Mouse (Mus musculus): ENCODE results near the gene Ogfod1.

The Ogfod1 gene

DNA sequence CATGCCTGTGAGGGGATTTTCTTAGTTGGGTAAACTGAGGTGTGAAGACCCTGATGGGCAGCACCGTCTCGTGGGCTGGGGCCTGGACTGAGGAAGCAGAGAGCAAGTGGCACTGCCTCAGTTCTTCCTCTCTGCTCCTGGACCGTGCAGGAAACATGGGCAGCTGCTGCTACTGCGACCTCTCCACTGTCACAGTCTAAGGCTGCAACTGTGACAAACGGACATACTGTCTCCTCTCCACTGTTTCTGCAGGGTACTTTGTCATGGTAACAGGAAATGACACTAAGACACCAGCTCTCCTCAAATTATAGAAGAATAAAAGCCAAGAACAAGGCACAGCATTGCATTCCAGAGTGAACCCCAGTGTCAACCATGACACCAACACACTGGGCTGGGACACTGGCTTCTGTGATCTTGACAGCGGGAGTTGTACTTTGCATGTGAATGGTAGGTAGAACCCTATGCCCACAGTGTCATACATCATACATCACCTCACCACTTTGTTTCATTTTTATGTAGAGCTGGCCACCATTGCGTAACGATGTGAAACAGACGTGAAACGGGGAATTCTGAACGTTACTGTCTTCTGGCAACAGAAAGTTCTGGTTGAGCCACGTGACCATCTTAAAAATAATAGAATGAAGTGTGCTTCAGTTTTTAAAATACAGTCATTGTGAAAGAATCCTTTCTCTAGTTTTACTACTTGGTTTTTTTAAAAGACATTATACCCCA, 39.6 kb downstream of the Ogfod1 start:
- no peak for DNase-seq

DNA sequence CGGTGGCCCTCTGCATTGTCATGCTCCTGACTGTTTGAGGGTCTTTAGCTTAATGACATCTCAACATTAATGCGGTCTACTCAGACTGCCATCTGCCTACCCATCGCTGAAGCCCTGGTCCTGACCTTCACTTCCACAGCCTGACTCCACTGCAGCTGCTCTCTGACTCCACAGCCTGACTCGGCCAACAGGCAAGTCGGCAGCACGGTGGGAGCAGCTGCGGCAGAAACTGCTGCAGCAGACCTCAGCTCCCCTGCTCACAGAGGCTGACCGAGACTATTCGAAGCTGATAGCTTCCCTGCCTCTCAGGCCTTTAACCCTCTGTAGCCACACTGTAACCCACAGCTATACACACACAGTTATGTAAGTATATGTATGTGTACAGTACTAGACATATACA, 51.0 kb downstream of the Ogfod1 start:
- DNase-seq: no peak

DNA sequence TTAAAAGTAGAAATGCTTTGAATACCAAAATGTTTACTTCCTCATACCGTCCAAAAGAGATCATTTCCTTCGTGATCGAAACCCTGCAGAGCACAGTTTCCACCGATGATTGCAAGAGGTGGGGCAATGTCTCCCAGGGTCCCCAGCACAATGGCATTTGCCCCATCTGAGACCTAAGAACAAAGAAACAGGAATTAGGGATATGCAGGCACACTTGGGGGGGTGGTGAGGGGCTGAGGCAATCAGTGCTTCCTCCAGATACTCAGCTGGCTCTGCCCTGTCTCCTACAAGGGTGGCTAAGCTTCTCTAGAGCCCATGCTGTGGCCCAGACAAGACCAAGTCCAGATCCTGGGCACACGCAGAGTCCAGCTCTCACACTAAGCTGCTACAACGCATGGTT, 52.7 kb downstream of the Ogfod1 start:
- DNase-seq: no peak

DNA sequence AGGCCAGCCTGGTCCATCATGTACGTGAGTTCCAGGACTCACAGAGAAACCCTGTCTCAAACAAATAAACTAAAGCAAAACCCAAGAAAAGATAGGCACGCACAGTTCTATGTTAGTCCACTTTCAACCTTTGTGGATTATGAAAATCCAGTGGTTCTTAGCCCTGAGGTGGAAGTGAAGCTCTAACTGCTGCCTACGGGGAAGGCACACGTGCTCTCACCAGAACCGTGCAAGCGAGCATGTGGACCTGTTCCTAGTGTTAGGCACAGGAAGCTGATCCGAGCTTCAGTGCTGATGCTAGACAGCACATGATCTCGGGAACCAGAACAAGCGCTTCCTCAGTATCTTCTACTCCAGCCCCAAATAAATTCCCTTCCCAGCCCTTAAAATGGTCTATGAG, 55.9 kb downstream of the Ogfod1 start:
- no peak for DNase-seq

DNA sequence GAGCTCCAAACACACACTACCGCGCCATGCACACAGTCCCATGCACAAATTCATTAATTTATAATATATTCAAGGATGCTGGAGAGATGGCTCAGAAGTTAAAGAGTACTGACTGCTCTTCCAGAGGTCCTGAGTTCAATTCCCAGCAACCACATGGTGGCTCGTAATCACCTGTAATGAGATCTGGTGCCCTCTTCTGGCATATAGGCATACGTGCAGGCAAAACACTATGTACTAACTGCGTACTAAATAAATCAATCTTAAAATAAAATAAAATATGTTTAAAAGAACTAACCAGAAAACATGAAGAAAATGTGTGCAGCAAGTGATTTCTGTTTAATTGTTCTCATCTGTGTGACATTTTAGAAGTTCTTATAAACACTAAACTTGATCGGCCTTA, 57.3 kb downstream of the Ogfod1 start:
- no peak for DNase-seq

DNA sequence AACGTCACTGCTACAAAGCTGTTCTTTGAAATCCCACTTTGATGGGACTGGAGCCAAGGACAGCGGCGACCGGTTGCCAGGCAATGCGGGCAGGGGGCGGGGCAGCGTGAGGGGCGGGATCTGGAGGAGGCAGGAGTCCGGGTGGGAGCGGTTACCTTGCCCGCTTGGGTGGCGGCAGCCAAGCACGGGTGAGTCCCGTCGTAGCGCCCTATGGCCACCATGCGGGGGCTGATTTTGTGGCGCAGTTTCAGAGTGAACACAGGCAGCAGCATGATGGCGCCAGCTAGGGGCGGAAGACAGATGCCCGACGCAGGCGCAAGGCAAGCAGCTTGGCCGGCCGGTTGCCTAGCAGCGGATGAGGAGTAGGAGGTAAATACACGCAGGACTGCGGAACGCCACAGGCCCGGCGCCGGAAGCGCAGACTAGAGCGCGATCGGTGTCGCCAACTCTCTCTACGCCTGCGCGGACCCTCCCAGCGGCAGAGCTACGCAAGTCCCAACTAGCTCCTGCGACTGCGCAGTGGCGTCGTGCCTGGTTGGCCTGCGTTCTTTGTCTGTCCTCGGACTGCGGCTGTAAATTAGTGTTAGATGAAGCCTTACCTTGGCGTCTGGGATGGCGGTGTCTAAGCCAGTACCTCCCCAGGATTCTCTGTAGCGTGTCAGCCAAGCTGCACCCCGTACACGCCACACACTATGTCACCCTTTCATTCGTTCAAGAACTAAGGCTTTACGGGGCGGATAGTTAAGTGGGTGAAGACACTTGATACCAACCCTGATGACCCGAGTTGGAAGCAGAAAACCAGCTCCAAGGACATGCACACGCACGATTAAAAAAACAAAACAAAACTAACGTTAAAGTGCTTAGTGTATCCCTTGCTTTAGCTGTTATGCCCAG, 61.3 kb downstream of the Ogfod1 start, which contains the start of gene Bbs2:
Bbs2 (minus strand) TSS at position 848 of the 894 bp plus-strand sequence.
- peak; percentile 99 for DNase-seq

DNA sequence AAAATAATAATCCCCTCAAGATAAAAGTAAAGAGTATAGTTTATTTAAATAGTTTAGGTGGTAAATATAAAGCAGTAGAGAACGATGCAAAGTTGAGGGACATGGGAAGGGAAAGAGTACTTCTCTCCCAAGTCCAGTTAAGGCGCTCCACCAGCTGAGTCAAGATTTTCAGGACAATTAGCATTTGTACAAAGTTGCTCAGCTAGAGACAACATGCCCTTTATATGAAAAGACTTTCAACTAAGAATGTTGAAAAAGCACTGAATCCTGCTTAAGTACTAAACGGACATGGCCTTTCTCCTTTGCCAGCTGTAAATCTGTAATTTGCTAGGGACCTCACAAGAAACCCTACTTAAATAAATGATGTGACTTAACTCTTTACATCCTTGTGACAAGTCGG, 62.0 kb downstream of the Ogfod1 start:
- DNase-seq: no peak

DNA sequence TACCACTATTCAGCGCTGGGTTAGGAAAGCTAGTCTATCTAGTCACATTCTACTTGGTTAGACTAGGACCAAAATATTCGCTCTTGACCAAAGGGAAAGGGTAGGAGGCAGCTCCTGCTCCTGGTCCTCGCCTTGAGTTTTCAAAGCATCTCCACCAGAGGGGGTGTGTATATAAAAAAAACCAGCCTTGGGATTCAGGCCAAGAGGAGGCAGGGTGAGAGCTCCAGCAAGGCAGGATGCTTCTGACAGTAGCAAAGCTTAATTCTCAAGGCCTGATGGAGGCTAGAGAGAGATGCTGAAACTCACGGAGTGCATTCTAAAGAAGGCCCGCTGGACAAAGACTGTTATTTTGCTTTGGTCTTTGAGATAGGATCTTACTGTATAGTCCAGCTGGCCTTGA, 67.1 kb downstream of the Ogfod1 start:
- peak; percentile 11 for DNase-seq

DNA sequence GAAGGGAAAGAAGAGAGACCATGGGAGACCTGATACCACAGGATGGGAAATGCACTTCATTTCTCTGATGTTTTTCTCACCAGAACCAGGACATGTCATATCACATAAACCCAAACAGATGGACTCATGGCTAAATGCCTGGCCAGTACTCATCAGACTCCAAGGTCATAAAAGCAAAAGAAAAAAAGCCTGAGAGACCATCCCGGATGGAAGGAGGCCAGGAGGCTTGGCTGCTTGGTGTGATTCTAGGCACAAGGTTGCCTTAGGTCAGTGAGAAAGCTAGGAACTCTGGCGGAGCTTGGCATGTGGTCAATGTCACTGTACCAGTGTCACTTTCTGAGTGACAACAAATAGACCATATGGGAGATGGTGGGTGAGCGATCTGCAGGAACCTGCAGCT, 70.9 kb downstream of the Ogfod1 start:
- peak; percentile 22 for DNase-seq

DNA sequence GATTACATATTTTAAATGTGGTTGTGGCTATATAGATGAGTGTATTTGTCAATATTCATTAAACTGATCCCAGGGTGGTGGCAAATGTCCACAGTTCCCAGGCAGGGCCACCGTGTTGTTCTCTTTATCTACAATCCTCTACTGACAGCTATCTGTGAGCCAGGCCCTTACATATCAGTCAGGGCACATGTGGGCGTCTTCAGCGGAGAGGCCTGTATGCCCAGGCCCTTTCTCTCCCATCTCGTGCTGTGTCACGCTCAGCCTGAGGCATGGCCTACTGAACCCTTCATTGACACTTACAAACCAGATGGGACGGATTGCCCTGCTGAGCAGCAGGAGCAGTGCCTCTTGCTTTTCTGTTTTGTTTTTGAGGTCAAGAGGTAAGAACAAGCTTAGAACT, 72.4 kb downstream of the Ogfod1 start:
- no peak for DNase-seq

DNA sequence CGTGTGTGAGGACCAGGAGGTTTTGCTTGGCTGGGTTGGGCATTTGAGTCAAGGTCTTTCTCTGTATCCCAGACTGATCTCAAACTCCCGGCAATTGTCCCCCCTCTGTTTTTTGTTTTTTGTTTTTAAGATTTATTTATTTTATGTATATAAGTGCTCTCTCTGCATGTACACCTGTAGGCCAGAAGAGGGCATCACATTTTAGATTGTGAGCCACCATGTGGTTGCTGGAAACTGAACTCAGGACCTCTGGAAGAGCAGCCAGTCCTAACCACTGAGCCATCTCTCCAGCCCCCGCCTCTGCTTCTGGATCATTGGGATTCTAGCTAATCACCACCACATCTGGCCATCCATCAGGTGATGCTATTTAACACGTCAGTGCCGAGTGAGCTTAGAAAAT, 72.8 kb downstream of the Ogfod1 start:
- no peak for DNase-seq

DNA sequence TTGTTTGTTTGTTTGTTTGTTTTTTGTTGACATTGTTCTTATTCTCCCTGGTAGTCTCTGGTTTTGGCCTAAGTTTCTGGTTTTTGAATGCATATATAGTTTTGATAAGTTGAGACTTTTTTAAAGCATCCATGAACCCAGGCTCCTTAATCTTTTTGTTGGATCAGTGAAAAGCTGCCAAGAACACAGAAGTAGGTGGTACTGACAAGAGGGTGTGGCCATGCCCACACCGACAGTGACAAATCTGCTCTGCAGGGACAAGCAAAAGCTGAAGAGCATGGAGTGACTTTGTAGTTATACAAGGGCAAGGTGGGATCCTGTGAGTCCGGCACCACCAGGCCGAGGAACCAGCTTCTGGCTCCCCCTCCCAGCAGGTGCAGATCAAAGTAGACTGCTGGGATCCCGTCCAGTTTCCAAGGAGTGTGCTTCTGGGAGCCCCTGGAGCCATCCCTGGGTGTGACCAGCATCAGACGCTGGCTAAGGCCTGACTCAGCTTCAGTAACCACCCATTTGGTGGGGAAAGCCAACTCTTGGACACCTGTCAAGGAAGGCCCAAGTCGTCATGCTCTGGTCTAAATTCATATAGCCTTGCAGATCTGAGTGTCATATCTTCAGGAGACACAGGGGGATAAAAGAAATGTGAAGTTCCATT, 73.7 kb downstream of the Ogfod1 start:
- DNase-seq: no peak

DNA sequence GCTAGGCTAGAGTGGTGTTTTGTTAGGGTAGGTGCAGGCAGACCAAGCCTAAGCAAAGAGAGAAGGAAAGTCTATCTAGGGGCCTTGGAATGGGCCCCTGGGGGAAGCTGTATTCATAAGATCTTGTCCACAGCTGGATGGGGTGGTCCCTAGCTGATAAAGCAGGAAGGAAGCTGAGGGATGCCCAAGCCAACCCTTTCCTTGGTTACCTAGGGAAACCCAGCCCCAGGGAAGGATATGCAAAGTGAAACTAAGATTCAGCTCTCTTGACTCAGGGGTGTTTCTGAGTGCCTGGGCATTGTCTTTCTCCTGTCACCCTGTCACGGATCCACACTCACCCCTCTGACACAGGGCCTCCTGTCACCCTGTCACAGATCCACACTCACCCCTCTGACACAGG, 76.4 kb downstream of the Ogfod1 start:
- no peak for DNase-seq

DNA sequence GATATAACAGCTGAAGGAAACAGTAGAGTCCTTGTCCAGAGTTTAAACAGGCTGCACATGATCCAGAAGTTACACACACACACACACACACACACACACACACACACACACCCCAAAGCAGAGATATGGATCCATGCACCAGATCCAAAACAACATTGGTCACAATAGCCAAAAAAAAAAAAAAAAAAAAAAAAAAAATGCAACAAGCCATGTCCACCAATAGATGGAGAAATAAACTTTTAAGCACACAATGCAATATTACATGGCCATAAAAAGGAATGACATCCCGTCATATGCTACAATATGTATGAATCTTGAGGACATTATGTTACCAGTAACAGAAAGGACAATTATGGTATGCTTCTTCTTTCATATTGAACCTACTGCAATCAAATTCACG, 77.0 kb downstream of the Ogfod1 start:
- no peak for DNase-seq
